Mouse (Mus musculus) liver, adult (tissue): ENCODE results near the gene Mpdz.

Source experiments
- GATA4 ChIP-seq: IDR thresholded peaks from 2 replicates; pipeline ENCODE4 v1.6.1; 2014; ENCODE audit warnings: mild to moderate bottlenecking, low read length; ENCODE audit not compliant: insufficient replicate concordance

Gene Mpdz

DNA sequence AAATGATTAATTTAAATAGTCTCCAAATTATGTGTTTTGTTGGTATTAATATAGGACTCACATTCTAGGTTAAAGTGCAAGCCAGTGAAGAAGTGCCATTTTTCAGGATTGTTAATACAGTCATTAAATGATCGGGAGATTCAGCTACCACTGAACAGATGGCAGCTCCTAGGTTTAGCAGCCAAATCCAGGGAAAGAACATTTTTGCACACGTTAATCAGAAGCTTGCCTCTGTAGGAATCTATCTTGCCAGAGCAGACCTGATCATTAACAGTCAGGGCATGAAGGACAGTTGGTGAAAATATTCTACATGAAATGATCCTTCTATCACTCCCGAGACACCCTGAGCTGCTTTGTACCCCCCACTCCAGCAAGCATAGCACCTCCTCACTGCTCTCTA lies 120.4 kb downstream of the Mpdz start:
- TF ChIP-seq GATA4, result no peak

DNA sequence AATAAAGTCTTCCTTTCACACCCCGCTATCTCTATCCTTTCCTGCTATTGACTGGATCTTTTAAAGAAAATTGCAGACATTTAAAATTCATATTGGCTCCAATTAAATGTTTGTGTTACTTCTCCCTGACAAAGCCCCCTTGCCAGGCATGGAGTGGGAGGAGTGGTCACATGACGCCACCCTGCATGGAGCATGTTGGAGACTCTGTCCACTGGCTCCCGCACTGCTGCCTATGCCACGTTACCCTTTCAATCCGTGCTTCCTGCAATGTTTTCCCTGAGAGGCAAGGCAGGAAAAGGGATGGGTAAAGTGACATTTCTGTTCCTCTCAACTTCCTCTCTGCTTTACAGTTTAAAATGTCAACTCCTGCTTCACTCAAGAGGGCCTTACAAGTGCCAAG lies 128.0 kb downstream of the Mpdz start:
- no peak for TF ChIP-seq GATA4

DNA sequence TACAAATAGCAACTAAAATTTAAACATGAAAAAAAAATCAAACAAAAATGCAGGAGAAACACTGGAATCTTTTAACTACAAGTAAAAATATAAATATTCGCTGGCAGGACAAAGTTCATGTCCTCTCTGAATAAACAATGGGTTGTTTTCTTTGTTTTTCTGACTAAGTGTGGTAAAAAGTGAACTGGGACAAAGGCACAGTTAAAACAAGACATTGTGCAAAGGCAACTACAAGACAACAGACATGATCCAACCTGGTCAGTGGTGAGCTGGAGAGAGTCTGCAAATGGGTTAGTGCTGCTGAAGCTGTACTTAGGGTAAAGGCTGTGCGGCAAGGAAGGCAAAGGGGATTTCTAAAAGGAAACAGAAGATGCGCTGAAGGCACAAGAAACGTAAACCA lies 129.4 kb downstream of the Mpdz start:
- TF ChIP-seq GATA4, result no peak

- no peak for TF ChIP-seq GATA4
Measured at GRCm38 (mm10) chr4:81310168-81310474, 132.5 kb downstream of the Mpdz start.

GRCm38 (mm10) chr4:81309473-81310167 lies 133.0 kb downstream of the Mpdz start:
- TF ChIP-seq GATA4, result no peak

- TF ChIP-seq GATA4, result no peak
Measured at GRCm38 (mm10) chr4:81307596-81308265, 134.9 kb downstream of the Mpdz start.

DNA sequence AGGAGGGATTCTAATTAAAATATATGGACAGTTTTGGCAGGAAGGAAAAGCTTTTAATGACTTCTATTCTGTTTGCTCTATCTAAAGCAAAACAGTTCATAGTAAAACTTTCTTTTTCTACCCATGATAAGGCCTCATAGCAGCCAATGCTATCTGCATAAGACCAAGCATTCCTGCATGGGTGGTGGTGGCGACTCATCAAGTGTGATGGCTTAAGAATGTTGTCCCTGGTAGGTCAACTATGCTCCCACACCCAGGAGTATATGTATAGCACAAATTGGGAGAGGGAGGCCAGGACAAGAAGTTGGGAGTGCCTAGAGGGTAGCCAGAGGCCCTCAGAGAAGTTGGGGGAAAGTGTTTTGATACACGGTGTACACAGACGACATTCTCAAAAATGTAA lies 140.6 kb downstream of the Mpdz start:
- no peak for TF ChIP-seq GATA4

GRCm38 (mm10) chr4:81298384-81298783 lies 144.2 kb downstream of the Mpdz start:
- no peak for TF ChIP-seq GATA4

- no peak for TF ChIP-seq GATA4
Measured at GRCm38 (mm10) chr4:81293309-81293708, 149.3 kb downstream of the Mpdz start.

DNA sequence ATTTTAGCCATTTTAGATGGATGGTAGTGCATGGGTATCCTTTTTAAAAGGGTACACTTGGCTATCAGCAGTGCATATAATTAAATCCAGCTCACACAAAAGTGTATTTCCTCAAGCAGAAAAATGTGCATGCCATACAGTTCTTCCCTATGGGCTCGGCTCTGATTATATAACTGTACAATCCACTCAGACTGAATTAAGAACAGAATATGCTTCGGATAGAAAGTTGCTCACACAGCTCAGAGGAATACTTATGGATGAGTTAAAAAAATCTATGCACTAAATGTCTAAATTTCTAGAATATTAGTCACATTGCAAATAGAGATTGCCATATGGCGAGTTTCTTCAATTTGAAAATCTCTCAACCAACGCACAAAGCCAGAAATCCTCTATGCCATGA lies 157.1 kb downstream of the Mpdz start:
- TF ChIP-seq GATA4, result no peak

DNA sequence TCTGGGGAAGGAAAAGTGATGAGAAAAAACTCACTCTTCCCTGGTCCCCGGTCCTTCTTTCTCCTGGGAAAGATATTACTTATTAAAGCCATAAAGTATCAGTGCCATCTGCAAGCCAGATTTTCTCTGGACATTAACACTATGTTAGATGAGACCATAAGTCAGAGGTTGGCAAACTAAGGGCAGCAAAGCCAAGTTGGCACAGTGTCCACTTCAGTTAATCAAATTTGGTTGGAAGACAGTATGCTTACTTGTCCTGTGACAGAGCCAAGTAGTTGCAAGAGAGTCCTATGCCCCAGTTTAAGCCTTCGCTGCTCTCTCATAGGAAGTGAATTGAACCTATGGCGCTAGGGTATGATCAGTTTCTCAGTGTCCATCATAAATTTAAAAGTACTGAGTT lies 159.0 kb downstream of the Mpdz start:
- TF ChIP-seq GATA4, result no peak

DNA sequence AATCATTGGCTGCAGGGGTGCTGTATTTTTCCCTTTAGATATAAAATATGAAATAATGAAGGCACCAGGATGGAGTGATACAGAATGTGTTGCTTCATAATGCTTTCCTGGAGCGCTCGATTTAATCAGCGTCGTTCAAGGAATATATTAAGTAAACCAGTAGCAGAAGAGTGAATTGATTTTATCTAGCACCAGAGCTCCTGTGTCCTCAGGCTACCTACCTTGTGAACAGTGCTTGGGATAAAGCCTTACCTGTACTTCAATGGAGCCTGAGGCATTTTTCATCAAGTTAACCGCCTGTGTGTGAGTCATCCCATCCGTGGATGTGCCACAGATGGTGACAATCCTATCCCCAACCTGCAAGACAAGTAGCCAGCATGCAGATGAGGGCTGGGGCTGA lies 159.5 kb downstream of the Mpdz start:
- no peak for TF ChIP-seq GATA4

DNA sequence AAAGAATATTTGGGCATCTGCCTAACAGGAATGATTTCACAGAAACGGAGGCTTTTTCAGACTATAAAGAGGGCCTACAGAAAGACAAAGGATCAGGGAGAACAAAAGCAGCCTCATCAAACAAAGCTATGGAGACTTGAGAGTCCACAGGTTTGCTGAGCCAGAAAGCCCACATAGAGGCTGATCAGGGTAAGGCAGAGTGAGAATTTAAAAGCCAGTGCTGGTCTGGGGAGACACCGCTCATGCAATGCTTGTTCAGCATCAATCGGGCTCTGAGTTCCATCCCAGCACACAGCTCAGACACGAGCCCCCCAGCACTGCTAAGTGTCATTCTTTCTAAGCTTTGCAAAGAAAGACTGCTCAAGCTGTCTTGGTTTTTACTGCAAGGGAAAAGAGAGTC lies 162.5 kb downstream of the Mpdz start:
- TF ChIP-seq GATA4, result no peak

DNA sequence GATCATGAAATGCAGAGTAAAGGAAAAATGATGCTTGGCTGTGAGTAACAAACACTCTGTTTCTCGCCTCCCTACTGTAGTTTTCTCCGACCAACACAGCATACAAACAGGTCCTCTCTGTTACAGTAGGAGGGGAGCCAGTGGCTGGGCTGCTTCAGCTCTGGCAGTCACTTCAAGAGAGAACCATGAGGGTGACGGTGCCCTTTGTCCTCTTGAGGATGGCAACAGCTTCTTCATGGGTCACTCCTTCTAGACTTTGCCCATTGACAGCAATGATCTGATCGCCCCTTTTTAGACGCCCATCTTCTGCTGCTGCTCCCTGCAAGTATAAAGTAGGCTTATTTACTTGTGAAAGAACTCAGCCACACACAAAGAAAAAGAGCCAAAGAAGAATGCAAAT lies 163.2 kb downstream of the Mpdz start:
- no peak for TF ChIP-seq GATA4

DNA sequence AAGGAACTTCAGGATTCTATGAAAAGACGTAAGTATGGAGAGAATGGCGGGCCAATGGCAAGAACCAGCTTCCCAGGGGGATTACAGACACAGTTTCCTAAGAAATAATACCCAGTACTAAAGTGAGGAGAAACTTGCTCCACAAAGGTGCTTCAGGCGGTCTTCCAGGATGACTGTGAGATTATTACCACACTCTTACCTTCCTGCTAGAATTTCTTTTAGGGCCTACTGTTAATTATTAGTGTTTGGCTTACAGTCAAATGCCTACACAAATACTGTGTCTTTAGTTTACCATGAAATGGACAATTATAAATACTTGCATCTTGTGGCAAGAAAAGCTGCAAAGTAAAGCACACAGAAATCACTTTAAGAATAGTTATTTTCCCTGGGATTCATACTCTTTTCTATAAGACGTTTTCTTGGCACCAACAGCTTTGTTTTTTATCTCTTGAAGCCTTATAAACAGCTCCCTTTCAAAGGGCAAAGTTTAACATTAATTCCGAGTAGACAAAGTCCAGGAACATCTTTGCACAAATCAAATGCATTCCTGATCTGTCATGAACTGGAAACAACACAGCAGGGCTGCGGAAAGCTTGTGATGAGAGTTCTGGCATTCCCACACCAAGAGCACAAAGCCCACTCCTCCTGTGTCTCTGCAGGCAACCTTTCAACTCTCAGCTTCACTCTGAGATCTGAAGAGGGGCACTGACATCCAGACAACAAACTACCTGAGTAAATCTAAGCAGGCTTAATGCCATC lies 166.5 kb downstream of the Mpdz start:
- no peak for TF ChIP-seq GATA4

GRCm38 (mm10) chr4:81273067-81273466 lies 169.5 kb downstream of the Mpdz start:
- no peak for TF ChIP-seq GATA4
